Mouse (Mus musculus) intestine, embryonic 14.5 days (tissue): ENCODE data around the gene Etfbkmt. TPM values are rescaled to one million over a fixed set of nuclear protein-coding genes. Genes with fewer than 3 reads are reported as not detected.
"Not testable (repeated sequence)": the region's sequence is repeated elsewhere in the genome, so short reads cannot be mapped to it uniquely, and the experiment has no call there.

Experiments used
- ATAC-seq: fragments of 200-750 bp; cut with Nextera tagmentation; replicated peaks from 2 replicates; pipeline ENCODE4 v1.8.0; 2017; ENCODE audit warnings: low read depth, moderate number of reproducible peaks, moderate TSS enrichment, moderate library complexity; ENCODE audit not compliant: low FRiP score, low TSS enrichment
- DNase-seq: peaks from one replicate; pipeline ENCODE4 v3.0.0-alpha.2; 2018; ENCODE audit warnings: low spot score
- H3K27ac ChIP-seq: fragments of 300-500 bp; sonication (generic); 2 replicates; pipeline ENCODE4 v1.5.1; 2014; ENCODE audit warnings: low read depth, mild to moderate bottlenecking, control low read depth
- H3K27me3 ChIP-seq: fragments of 300-500 bp; sonication (generic); replicated peaks from 2 replicates; pipeline ENCODE4 v1.6.1; 2014; ENCODE audit warnings: low read length, control low read depth; ENCODE audit not compliant: control insufficient read depth, insufficient read depth
- H3K36me3 ChIP-seq: fragments of 300-500 bp; sonication (generic); 2 replicates; pipeline ENCODE4 v1.6.1; 2014; ENCODE audit warnings: low read length, control low read depth; ENCODE audit not compliant: control insufficient read depth, insufficient read depth
- H3K4me1 ChIP-seq: fragments of 300-500 bp; sonication (generic); replicated peaks from 2 replicates; pipeline ENCODE4 v1.6.1; 2014; ENCODE audit warnings: low read length, control low read depth, mixed read lengths; ENCODE audit not compliant: control insufficient read depth, insufficient read depth
- H3K4me2 ChIP-seq: fragments of 300-500 bp; sonication (generic); 2 replicates; pipeline ENCODE4 v1.6.1; 2014; ENCODE audit warnings: low read length
- H3K4me3 ChIP-seq: fragments of 300-500 bp; sonication (generic); 2 replicates; pipeline ENCODE4 v1.5.1; 2014; ENCODE audit warnings: low read depth, low read length, control low read depth, mixed read lengths
- H3K9ac ChIP-seq: fragments of 300-500 bp; sonication (generic); 2 replicates; pipeline ENCODE4 v1.6.1; 2014; ENCODE audit warnings: mild to moderate bottlenecking, low read length
- H3K9me3 ChIP-seq: fragments of 300-500 bp; sonication (generic); 2 replicates; pipeline ENCODE4 v1.6.1; 2016; ENCODE audit warnings: low read length, control low read depth; ENCODE audit not compliant: control insufficient read depth
- WGBS: fragments of 180-500 bp; shearing (Covaris S2); extraction: QIAGEN DNeasy Blood & Tissue Kit; methylation state at CpG from one replicate; pipeline ENCODE4 v1.1.7; 2014; 5-methylcytosine and 5-hydroxymethylcytosine counted together
- polyA plus RNA-seq: library from polyadenylated mRNA; unstranded; fragments of >200 nt; fragmentation: Nextera tagmentation; extraction: Ambion mirVana; gene quantifications from 2 replicates; pipeline ENCODE4 v1.2.1, GENCODE M21; 2014

Gene Etfbkmt
- polyA plus RNA-seq, 1 experiment from 2014 or later: 15.7 TPM

DNA sequence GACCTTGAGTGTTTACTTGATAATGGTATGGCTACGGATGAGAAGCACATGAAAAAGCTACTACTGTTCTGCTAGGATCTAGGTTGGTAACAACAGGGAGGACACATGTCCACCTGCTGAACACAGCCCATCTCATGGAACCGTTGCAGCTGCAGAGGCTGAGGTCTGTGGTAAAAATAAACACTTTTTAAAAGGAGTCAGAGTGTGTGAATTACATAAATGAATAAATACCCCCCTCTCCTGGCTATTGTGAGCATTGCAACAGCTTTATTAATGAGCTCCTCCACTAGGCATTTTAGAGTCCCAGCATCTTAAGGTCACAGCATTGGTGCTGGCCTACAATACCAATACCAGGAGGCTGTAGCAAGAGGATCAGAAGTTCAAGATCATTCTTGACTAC lies 19.8 kb upstream of the Etfbkmt start:
- H3K27ac ChIP-seq: peak overlapping the region; percentile 33; the same call in 1 of the 2 replicates

DNA sequence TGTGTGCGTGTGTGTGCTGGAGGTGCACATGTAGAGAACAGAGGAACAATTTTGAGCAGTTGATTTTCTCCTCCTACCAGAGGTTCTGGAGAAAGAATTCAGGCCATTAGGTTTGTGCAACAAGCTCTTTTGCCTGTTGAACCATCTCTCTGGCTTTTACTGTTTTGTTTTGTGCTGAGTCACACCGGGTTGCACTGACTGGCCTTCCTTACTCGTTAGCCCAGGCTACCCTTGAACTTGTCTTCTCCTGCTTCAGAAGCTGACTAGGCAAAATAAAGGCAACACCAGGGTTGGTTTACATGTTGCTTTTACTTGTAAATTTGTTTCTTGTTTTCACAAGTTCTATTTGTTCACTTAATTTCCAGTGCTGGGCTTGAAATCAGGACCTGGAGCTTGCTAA lies 16.6 kb upstream of the Etfbkmt start:
- ATAC-seq: no peak
- H3K27me3 ChIP-seq: no peaks in the 10 kb centered on the region
- H3K4me3 ChIP-seq: no peak overlapping the region
- no peaks in the 10 kb centered on the region for H3K36me3 ChIP-seq
- H3K27ac ChIP-seq: no peak overlapping the region
- H3K4me2 ChIP-seq: no peak overlapping the region
- H3K4me1 ChIP-seq: no peaks in the 10 kb centered on the region; the same call in 1 of the 2 replicates
- H3K9me3 ChIP-seq: no peaks in the 10 kb centered on the region
- WGBS: 72% methylated on average over 3 of the region's 3 CpGs
- no peak overlapping the region for H3K9ac ChIP-seq
- no peak for DNase-seq

More for the DNA sequence above, 19.8 kb upstream of the Etfbkmt start:
- H3K4me2 ChIP-seq: no peak overlapping the region
- DNase-seq: peak; percentile 74
- peak; percentile 50; the same call in 1 of the 2 replicates for ATAC-seq
- no peak overlapping the region for H3K4me3 ChIP-seq
- H3K36me3 ChIP-seq: no peaks in the 10 kb centered on the region
- H3K27me3 ChIP-seq: no peaks in the 10 kb centered on the region
- H3K9me3 ChIP-seq: no peaks in the 10 kb centered on the region
- WGBS: 24% methylated on average over 2 of the region's 2 CpGs
- H3K4me1 ChIP-seq: no peaks in the 10 kb centered on the region; the same call in 1 of the 2 replicates
- no peak overlapping the region for H3K9ac ChIP-seq

DNA sequence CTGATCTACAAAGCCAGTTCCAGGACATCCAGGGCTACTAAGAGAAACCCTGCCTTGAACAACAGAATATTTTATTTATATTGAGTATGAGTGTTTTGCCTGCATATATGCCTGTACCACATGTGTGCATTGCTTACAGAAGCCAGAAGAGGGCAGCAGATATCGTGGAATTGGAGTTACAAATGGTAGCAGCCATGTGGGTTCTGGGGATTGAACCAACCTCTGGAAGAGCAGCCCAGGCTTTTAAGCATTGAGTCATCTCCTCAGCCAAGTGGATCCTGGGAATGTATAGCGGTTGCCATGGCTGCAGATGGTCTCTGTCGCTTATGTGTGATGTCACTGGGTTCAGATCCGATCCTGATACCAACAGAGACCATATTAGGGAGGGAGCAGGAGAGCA lies 13.0 kb upstream of the Etfbkmt start:
- H3K4me3 ChIP-seq: no peak overlapping the region
- no peak overlapping the region for H3K27ac ChIP-seq
- H3K9ac ChIP-seq: no peak overlapping the region
- H3K4me2 ChIP-seq: no peak overlapping the region
- no peaks in the 10 kb centered on the region for H3K36me3 ChIP-seq
- no peaks in the 10 kb centered on the region for H3K4me1 ChIP-seq
- no peaks in the 10 kb centered on the region for H3K9me3 ChIP-seq
- 70% methylated on average over 4 of the region's 4 CpGs for WGBS
- DNase-seq (no peak), ATAC-seq (no peak)
- no peaks in the 10 kb centered on the region for H3K27me3 ChIP-seq

DNA sequence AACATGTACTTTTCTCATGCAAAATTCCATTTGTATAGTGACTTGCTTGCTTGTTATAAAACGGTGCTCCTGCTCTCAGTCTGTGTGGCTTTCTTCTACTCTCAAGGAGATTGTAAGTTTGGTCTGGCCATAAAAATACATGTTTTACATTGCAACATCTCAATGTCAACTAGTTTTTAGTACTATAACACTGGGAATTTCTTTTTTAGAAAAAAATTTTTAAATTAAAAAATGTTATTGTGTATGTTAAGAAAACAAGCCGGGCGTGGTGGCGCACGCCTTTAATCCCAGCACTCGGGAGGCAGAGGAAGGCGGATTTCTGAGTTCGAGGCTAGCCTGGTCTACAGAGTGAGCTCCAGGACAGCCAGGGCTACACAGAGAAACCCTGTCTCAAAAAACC lies 9.8 kb upstream of the Etfbkmt start, which contains the start of gene Gm10203:
Gm10203 (plus strand) TSS at position 301 of the 400 bp plus-strand sequence.
- ATAC-seq: not testable (repeated sequence)

DNA sequence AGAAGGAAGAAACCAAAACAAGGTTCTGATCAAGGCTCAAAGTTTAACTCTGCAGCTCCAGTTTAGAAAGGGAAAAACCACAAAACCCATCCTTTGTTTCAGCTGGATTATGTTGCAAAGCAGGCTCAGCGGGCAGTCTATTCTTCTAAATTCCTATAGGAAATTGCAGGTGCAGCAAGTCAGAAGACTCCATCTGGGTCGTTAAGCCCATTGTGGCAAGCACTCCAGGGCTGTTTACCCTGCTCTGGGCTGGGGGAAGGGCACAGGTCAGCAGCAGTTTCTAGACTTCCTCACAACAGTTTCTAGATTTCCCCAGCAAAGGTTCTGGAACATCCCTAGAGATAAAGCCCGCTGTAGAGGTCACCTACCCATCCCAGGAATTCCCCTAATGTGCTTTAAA lies 8.5 kb upstream of the Etfbkmt start:
- DNase-seq (no peak), ATAC-seq (no peak)
- H3K27ac ChIP-seq: no peak overlapping the region
- H3K36me3 ChIP-seq: no peaks in the 10 kb centered on the region
- H3K9ac ChIP-seq: no peak overlapping the region
- H3K9me3 ChIP-seq: no peaks in the 10 kb centered on the region
- H3K4me3 ChIP-seq: no peak overlapping the region
- H3K4me1 ChIP-seq: peaks cover 7% of the 10 kb centered on the region
- H3K4me2 ChIP-seq: no peak overlapping the region
- 41% methylated on average over 3 of the region's 3 CpGs for WGBS
- no peaks in the 10 kb centered on the region for H3K27me3 ChIP-seq

More for the DNA sequence above, 9.8 kb upstream of the Etfbkmt start, which contains the start of gene Gm10203:
- not testable (repeated sequence) for H3K27ac ChIP-seq, H3K4me1 ChIP-seq, H3K4me2 ChIP-seq, H3K36me3 ChIP-seq, DNase-seq, H3K4me3 ChIP-seq, H3K9me3 ChIP-seq, H3K27me3 ChIP-seq, H3K9ac ChIP-seq
- WGBS: 84% methylated on average over 8 of the region's 8 CpGs

DNA sequence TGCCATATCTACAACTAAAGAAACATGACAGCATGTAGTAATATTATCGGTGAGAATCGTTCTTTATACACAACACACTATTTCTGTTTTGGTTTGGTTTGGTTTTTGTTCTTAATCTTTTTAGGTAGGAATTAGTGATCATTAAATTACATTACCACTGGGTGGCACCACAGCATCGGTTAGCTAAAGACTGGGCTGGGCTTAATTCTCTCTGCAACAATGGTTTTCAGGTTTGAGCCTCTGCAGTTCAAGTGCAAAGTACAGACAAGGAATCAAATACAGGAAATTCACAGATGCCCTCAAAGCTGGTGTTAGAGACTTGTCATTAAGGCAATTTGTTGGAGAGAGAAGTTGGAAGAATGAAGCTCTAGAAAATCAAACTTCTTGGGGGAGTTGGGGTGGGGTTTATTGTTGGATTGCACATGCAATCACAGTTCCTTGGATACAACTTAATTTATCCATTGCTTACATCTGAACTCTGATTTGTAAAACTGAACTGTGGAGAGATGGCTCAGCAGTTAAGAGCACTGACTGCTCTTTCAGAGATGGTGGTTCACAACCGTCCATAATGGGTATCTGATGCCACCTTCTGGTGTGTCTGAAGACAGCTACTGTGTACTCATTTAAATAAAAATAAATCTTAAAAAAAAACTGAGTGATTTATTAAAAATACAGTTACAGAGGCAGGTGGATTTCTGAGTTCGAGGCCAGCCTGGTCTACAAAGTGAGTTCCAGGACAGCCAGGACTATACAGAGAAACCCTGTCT lies 7.2 kb upstream of the Etfbkmt start:
- Histone ChIP-seq H3K9me3 (no peaks in the 10 kb centered on the region), H3K4me1 (peaks cover 7% of the 10 kb centered on the region), H3K36me3 (no peaks in the 10 kb centered on the region), H3K4me3 (no peak overlapping the region), H3K27me3 (no peaks in the 10 kb centered on the region), H3K27ac (no peak overlapping the region), H3K9ac (no peak overlapping the region), H3K4me2 (no peak overlapping the region)
- peak; percentile 51 for ATAC-seq
- WGBS: 25% methylated on average over 5 of the region's 5 CpGs
- DNase-seq: peak; percentile 69

DNA sequence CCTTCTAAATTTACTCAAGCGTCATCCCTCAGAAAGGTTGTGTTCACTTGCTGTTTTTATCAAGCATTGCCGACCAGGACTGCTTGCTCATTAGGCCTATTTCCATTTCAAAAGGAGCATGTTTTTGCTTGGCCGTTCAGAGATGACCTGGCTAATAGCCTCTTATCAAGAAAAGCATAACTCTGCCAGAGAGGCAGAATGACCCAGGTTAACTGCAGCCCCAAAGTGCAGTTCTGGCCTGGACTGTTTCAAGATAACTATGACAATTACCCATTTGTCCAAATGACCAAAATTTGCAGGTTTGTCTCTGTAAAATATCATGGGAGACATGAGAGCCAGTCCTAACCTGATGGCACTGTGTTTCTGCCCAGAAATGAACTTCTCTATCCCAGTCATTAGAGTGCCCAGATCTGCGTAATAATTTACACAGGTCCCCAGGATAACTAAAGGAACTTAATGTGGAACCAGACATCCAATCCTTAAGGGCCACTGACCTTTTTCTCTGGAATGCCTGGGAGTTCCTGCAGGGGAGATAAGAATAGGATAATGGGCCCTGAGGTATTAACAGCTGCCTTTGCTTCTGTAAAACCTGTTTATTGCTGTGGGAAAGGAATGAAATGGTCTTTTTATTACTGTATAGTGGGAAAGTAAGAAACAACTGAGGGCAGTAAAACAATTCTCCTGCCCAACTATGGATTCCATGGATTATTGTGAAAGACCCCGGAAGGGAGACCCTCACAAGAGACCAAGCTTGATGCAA lies 5.1 kb upstream of the Etfbkmt start:
- H3K27ac ChIP-seq: no peak overlapping the region; the same call in 1 of the 2 replicates
- H3K36me3 ChIP-seq: no peaks in the 10 kb centered on the region
- H3K9ac ChIP-seq: no peak overlapping the region
- DNase-seq: no peak
- no peak overlapping the region for H3K4me2 ChIP-seq
- H3K27me3 ChIP-seq: no peaks in the 10 kb centered on the region
- H3K4me3 ChIP-seq: no peak overlapping the region
- 12% methylated on average over 5 of the region's 5 CpGs for WGBS
- ATAC-seq: no peak
- peaks cover 7% of the 10 kb centered on the region for H3K4me1 ChIP-seq
- H3K9me3 ChIP-seq: no peaks in the 10 kb centered on the region

DNA sequence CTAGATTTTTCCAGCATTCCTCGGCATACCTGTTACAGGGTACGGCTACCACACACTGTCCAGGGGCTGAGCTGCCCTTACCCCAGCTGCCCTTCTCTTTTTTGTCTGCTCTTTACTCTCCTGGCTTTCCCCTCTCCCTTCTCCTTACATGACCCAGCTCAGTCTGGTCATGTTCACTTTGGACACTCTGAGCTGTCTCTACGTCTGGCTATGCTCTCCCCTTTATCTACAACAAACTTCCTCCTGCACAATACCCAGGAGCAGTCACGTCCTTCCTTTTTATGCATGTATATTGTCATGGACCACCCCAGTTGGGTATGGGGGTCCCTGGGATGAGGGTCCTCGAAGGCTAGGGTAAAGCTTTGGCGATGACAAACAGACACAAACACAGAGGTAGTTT lies 4.0 kb upstream of the Etfbkmt start:
- Histone ChIP-seq H3K36me3 (no peaks in the 10 kb centered on the region), H3K4me3 (no peak overlapping the region), H3K4me1 (peaks cover 7% of the 10 kb centered on the region), H3K4me2 (no peak overlapping the region), H3K9ac (no peak overlapping the region), H3K27me3 (no peaks in the 10 kb centered on the region), H3K9me3 (no peaks in the 10 kb centered on the region), H3K27ac (no peak overlapping the region)
- ATAC-seq (no peak), DNase-seq (no peak)
- 53% methylated on average over 6 of the region's 6 CpGs for WGBS
